Mouse (Mus musculus) embryonic stem cell, embryonic (primary cell): ENCODE measurements at regions not wholly inside any gene's neighbourhood (a gene's known extent, or its start where the extent isn't known, plus 50 kb on each side); places are given as distances from the start of the nearest gene placed in this dataset.
"Not testable (repeated sequence)": the region's sequence is repeated elsewhere in the genome, so short reads cannot be mapped to it uniquely, and the experiment has no call there.

Source experiments
- CTCF ChIA-PET, 4 experiments: fragments of 300-600 bp in 2 of 4; fragments of 350-600 bp in 2 of 4; sonication (Branson Sonifier 250); formaldehyde crosslinking; loops; one replicate each; lab custom pipeline; 2022; ENCODE audit warnings: inconsistent platforms in 2 of 4; lab: Charles Lee
- POLR2A ChIA-PET, 4 experiments: fragments of 300-600 bp in 2 of 4; fragments of 350-600 bp in 2 of 4; sonication (Branson Sonifier 250); formaldehyde crosslinking; loops; one replicate each; lab custom pipeline; 2022; ENCODE audit warnings: antibody characterized with exemption in 4 of 4, inconsistent platforms in 1 of 4; lab: Charles Lee

DNA sequence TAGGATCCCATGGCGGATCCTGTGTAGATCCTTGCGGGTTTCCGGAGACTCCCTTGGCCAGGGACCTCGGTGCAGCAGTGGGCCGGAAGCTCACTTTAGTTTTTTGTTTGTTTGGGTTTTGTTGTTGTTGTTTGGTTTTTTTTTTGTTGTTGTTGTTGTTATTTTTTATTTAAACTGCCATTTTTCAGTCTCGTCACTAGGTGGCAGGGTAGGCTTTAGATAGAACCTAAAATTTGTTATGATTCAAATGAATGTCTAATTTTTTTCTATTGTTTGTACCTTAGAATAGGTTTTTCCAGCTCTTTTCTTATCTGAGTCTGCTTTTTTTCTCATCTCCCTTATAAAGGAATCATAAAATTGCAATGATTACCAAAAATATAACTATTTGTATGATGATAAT, 834.4 kb upstream of the Tacstd2 start:
- CTCF ChIA-PET = no interaction called here
- POLR2A ChIA-PET = no interaction called here

DNA sequence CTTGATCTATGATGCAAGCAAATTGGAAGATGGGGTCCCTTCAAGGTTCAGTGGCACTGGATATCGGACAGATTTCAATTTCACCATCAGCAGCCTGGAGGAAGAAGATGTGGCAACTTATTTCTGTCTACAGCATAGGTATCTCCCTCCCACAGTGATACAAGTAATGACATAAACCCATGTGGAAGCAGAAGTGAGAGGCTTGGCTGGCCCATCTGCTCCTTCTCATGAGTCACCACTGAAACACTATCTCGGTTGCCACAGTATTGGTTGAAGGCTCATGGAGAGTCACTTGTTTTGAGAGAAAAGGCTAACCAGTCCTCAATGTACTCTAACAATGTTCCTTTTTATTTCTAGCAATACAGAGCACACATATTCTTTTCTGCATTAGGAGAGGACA, 804.2 kb upstream of the Tacstd2 start:
- POLR2A ChIA-PET = no interaction called here
- CTCF ChIA-PET = no interaction called here

DNA sequence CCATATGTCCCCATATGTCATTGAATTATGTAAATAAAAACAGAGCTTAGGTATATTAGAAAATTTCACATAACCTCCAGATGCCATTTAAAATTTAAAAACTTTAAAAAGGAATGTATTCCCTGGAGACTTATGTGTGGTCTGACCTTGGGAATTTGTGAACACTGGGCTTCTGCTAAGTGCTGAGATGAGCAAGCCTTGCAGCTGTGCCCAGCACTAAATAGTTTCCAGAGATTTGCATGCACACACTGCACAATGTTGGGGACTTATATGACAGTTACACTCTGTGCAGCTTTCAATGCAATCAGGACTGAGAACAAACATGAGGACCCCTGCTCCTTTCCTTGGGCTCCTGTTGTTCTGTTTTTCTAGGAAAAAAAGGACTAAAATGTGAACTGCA, 803.6 kb upstream of the Tacstd2 start:
- CTCF ChIA-PET, POLR2A ChIA-PET: not testable (repeated sequence)

DNA sequence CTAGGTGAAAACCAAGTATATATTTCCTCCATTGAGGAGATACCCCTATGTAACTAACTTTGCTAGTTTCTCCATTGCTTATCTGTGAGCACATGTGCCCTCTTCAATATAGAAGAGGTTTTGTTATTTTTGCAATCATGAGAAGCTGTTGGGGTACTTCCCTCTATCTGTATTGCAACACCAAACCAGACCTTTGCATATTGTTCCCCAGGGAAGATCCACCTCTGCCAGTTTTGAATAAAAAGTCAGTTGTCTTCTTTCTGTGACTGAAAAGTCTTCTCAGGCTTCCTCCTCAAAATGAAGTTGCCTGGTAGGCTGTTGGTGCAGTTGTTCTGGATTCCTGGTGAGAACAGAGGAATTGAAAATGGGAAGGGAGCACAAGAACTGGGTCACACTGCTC, 775.8 kb upstream of the Tacstd2 start:
- CTCF ChIA-PET = no interaction called here
- POLR2A ChIA-PET = no interaction called here

DNA sequence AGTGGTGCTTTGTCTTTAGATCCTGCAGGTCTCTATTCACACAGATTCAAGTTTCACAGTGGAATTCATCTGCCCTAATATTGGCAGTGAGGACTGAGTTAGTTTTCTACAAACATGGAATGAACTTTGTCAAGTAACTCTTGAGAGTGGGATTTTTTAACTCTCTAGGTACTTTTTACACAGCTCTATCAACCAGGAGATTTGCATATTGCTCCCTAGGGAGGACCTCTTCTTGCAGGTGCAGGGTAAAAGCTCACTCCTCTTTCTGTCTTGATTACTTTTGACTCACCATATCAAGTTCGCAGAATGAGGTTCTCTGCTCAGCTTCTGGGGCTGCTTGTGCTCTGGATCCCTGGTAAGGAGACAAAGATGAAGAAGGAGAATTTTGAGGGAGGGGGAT, 766.5 kb upstream of the Tacstd2 start:
- ChIA-PET CTCF (no interaction called here), POLR2A (no interaction called here)

DNA sequence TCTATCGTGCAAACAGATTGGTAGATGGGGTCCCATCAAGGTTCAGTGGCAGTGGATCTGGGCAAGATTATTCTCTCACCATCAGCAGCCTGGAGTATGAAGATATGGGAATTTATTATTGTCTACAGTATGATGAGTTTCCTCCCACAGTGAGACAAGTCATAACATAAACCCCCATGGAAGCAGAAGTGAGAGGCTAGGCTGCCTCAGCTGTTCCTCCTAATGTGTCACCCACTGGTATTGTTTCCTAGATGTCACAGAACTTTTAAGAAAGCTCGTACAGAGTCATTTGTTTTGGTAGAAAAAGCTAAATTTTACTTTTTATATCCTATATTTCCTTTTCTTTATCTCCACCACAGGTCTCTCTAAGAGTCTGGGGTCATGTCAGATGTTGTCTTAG, 721.1 kb upstream of the Tacstd2 start:
- POLR2A ChIA-PET = no interaction called here
- CTCF ChIA-PET = no interaction called here

DNA sequence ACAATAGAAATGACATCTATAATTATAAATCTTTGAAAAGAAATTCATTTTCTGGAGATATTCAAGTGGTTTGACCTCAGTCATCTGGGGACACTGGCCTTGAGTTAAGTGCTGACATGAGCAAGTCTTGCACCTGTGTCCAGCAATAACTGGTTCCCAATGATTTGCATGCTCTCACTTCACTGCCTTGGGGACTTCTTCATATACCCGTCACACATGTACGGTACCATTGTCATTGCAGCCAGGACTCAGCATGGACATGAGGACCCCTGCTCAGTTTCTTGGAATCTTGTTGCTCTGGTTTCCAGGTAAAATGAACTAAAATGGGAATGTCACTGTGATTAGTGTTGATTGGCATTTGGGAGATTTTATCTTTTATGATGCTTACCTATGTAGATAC, 720.6 kb upstream of the Tacstd2 start:
- CTCF ChIA-PET = no interaction called here

DNA sequence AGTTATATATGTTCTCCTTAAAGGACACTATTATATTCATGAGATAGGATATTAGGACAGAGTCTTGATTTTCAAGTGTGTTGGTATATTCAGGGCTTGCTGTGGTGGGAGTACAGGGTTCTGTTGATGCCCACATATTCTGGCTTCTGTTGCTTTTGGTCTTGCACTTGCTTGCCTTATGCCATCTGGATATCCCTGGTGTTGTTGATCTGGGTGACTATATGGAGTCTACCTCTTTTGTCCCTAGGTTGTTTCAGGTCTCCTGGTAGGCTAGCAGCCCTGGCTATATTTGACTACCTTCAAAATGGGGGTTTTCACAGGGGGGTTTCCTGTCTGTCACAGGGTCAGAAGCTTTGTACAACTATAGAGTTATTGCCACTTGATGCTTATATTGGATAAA, 717.1 kb upstream of the Tacstd2 start:
- ChIA-PET POLR2A (no interaction called here), CTCF (no interaction called here)

More for the DNA sequence above, 720.6 kb upstream of the Tacstd2 start:
- POLR2A ChIA-PET = no interaction called here

DNA sequence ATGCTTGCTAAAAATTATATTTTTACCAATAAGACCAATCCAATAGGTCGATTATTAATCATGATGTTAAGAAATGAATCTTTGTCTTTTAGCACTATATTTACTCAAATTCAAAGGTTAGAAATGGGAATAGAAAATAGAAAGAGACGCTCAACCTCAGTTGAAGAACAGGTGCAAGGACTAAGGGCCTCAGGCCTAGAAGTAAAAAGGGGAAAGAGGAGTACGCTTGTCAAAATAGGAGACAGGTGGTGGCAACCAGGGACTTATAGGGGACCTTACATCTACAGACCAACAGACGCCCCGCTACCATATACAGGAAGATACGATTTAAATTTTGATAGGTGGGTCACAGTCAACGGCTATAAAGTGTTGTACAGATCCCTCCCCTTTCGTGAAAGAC, 715.7 kb upstream of the Tacstd2 start:
- POLR2A ChIA-PET, CTCF ChIA-PET: not testable (repeated sequence)

DNA sequence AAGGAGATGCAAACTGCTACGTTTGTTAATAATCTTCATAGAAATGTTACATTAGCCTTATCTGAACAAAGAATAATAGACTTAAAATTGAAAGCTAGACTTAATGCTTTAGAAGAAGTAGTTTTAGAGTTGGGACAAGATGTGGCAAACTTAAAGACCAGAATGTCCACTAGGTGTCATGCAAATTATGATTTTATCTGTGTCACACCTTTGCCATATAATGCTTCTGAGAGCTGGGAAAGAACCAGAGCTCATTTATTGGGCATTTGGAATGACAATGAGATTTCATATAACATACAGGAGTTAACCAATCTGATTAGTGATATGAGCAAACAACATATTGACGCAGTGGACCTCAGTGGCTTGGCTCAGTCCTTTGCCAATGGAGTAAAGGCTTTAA, 714.8 kb upstream of the Tacstd2 start:
- CTCF ChIA-PET, POLR2A ChIA-PET: not testable (repeated sequence)

DNA sequence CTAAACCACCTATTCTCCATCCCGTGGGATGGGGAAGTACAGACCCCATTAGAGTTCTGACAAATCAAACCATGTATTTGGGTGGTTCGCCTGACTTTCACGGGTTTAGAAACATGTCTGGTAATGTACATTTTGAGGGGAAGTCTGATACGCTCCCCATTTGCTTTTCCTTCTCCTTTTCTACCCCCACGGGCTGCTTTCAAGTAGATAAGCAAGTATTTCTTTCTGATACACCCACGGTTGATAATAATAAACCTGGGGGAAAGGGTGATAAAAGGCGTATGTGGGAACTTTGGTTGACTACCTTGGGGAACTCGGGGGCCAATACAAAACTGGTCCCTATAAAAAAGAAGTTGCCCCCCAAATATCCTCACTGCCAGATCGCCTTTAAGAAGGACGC, 713.7 kb upstream of the Tacstd2 start:
- CTCF ChIA-PET, POLR2A ChIA-PET: not testable (repeated sequence)

DNA sequence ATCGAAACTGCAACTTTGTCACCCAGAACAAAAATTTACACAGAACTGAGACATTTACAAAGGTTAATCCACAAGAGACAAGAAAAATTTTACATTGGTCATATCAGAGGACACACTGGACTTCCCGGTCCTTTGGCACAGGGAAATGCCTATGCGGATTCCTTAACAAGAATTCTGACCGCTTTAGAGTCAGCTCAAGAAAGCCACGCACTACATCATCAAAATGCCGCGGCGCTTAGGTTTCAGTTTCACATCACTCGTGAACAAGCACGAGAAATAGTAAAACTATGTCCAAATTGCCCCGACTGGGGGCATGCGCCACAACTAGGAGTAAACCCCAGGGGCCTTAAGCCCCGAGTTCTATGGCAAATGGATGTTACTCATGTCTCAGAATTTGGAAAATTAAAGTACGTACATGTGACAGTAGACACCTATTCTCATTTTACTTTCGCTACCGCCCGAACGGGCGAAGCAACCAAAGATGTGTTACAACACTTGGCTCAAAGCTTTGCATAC, 712.5 kb upstream of the Tacstd2 start:
- POLR2A ChIA-PET, CTCF ChIA-PET: not testable (repeated sequence)

DNA sequence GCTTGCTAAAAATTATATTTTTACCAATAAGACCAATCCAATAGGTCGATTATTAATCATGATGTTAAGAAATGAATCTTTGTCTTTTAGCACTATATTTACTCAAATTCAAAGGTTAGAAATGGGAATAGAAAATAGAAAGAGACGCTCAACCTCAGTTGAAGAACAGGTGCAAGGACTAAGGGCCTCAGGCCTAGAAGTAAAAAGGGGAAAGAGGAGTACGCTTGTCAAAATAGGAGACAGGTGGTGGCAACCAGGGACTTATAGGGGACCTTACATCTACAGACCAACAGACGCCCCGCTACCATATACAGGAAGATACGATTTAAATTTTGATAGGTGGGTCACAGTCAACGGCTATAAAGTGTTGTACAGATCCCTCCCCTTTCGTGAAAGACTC, 707.2 kb upstream of the Tacstd2 start:
- POLR2A ChIA-PET, CTCF ChIA-PET: not testable (repeated sequence)

DNA sequence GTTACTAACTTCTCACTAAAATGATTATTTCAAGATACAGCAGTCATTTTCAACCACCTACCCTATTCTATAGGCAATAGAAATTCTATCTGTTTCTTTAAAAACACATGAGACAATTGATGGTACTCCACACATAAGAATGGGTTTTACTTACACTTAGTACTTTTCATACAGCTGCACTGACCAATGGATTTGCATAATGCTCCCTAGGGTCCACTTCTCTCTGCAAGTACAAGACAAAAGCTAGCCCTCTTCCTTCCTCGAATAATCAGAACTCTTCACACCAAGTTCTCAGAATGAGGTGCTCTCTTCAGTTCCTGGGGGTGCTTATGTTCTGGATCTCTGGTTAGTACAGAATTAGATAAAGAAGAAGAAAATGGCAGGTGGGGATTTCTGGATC, 684.1 kb upstream of the Tacstd2 start:
- ChIA-PET POLR2A (no interaction called here), CTCF (no interaction called here)

DNA sequence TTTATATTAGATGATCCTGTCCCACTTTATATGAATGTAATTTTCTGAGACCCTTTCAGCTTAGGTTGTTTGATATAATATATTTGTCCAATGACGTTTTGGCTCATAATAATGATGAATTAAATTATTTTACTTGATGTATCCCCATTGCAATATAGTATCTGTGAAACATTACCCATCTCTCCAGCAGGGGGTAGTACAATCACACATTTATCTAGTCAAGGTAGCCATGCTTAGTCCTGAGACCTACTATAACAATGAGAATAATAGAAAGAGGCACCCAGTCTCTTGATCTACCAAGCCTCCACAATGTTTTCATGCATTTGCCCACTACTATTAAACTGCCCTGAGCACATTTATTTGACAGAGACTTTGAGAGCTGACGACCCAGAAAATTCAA, 665.9 kb upstream of the Tacstd2 start:
- ChIA-PET POLR2A (no interaction called here), CTCF (no interaction called here)

DNA sequence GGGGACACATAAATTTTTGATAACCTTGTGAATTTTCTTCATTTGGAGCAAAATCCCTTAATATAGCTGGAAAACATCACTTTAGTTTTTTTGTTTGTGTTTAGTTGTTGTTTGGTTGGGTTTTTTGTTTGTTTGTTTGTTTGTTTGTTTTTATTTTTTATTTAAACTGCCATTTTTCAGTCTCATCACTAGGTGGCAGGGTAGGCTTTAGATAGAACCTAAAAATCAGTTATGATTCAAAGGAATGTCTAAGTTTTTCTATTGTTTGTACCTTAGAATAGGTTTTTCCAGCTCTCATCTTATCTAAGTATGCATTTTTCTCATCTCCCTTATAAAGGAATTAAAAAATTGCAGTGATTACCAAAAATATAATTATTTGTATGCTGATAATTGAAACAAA, 662.4 kb upstream of the Tacstd2 start:
- POLR2A ChIA-PET = no interaction called here
- CTCF ChIA-PET = interaction anchor here in 1 of 4 experiments (1.1 kb wide), 1 partner anchor 173 kb away, joined by 3 read pairs; no protein-coding TSS in a partner anchor

DNA sequence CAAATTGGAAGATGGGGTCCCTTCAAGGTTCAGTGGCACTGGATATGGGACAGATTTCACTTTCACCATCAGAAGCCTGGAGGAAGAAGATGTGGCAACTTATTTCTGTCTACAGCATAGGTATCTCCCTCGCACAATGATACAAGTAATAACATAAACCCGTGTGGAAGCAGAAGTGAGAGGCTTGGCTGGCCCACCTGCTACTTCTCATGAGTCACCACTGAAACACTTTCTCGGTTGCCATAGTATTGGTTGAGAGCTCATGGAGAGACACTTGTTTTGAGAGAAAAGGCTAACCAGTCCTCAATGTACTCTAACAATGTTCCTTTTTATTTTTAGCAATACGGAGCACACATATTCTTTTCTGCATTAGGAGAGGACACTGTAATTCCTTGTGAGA, 629.2 kb upstream of the Tacstd2 start:
- ChIA-PET CTCF (no interaction called here), POLR2A (no interaction called here)

DNA sequence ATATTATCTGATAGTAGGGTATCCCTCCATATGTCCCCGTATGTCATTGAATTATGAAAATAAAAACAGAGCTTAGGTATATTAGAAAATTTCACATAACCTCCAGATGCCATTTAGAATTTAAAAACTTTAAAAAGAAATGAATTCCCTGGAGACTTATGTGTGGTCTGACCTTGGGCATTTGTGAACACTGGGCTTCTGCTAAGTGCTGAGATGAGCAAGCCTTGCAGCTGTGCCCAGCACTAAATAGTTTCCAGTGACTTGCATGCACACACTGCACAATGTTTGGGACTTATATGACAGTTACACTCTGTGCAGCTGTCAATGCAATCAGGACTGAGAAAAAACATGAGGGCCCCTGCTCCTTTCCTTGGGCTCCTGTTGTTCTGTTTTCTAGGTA, 628.5 kb upstream of the Tacstd2 start:
- POLR2A ChIA-PET, CTCF ChIA-PET: not testable (repeated sequence)

DNA sequence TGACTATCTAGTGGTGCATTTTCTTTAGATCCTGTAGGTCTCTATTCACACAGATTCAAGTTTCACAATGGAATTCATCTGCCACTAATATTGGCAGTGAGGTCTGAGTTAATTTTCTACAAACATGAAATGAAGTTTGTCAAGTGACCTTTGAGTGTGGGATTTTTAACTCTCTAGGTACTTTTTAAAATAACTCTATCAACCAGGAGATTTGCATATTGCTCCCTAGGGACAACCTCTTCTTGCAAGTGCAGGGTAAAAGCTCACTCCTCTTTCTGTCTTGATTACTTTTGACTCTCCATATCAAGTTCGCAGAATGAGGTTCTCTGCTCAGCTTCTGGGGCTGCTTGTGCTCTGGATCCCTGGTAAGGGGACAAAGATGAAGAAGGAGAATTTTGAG, 616.0 kb upstream of the Tacstd2 start:
- POLR2A ChIA-PET = no interaction called here
- CTCF ChIA-PET = no interaction called here

DNA sequence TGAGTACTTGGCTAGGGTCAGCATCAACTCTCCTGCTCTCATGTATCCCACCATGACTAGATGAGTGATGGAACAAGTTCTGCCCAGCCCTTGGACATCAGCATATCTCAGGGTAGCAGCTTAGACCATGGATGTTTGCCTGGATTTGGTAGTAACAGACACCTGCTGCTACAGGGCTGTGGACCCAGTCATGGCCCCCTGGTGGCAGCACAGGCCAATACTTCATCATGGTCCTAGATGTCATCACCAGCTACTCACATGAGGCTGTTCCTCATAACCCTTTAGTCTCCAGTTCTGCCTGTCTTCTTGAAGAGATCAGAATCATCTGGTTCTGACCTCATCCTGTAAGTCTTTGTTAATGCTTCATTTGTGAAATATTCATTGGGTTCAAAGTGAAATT, 566.9 kb upstream of the Tacstd2 start:
- POLR2A ChIA-PET = no interaction called here
- CTCF ChIA-PET = interaction anchor here in 1 of 4 experiments (0.5 kb wide), 1 partner anchor 191 kb away, joined by 3 read pairs; no protein-coding TSS in a partner anchor
